Mouse (Mus musculus): ENCODE results near the gene Ccr5. TPM values are rescaled to one million over a fixed set of nuclear protein-coding genes. Genes with fewer than 3 reads are reported as not detected.

The Ccr5 gene
- polyA plus RNA-seq, 1 experiment from 2014 or later, result 0.93 TPM

- Histone ChIP-seq H3K9me3 (replicated peaks; ENCODE audit: control insufficient read depth, low read length) (no peaks in the 10 kb centered on the region), H3K4me1 (ENCODE audit: control insufficient read depth, insufficient read depth, low read length) (no peaks in the 10 kb centered on the region), H3K4me3 (ENCODE audit: low read depth, low read length) (no peak overlapping the region), H3K27me3 (ENCODE audit: control insufficient read depth, insufficient read depth, low read length) (no peaks in the 10 kb centered on the region), H3K4me2 (ENCODE audit: low read depth, low read length) (no peak overlapping the region), H3K9ac (replicated peaks; ENCODE audit: low read length) (no peak overlapping the region), H3K27ac (replicated peaks; ENCODE audit: low read depth, low read length) (no peak overlapping the region), H3K36me3 (replicated peaks; ENCODE audit: control insufficient read depth, insufficient read depth, low read depth, low read length) (no peaks in the 10 kb centered on the region)
- DNase-seq (ENCODE audit: low spot score) (no peak), ATAC-seq (replicated peaks; ENCODE audit: insufficient number of reproducible peaks, low FRiP score, low TSS enrichment, low read depth) (no peak)
Observed at GRCm38 (mm10) chr9:124146307-124146706, 25.0 kb downstream of the Ccr5 start.

Other genes with a start within 250 kb of the Ccr5 start
- 0.98 and 1.3 TPM in 2 replicates for gene Ccr1, start 152.9 kb upstream of the Ccr5 start, polyA plus RNA-seq (2014; fragmentation: Nextera tagmentation; extraction: Ambion mirVana)
- gene Ccr1l1, start 143.1 kb upstream of the Ccr5 start, polyA plus RNA-seq (2014; fragmentation: Nextera tagmentation; extraction: Ambion mirVana), result not detected in 2 replicates
- gene Ccr3, start 99.6 kb upstream of the Ccr5 start, polyA plus RNA-seq (2014; fragmentation: Nextera tagmentation; extraction: Ambion mirVana), result not detected in 2 replicates
- 0.31 and 0.59 TPM in 2 replicates for gene Ccr2, start 19.6 kb upstream of the Ccr5 start, polyA plus RNA-seq (2014; fragmentation: Nextera tagmentation; extraction: Ambion mirVana)
- 3.5 and 4.8 TPM in 2 replicates for gene 2010315B03Rik, start 191.2 kb downstream of the Ccr5 start, polyA plus RNA-seq (2014; fragmentation: Nextera tagmentation; extraction: Ambion mirVana)

All from embryonic facial prominence, embryonic 11.5 days (tissue).